Mouse (Mus musculus) liver, adult 2 months (tissue): ENCODE data around the gene Spats2l.

Experiments
- CTCF ChIP-seq: fragments of 200-500 bp; IDR thresholded peaks from 2 replicates; pipeline ENCODE4 v1.5.1; 2011; ENCODE audit warnings: low read depth, low read length, control low read depth
- POLR2A ChIP-seq: fragments of 200-500 bp; IDR thresholded peaks from 2 replicates; pipeline ENCODE4 v1.6.1; 2011; ENCODE audit warnings: low read length, control low read depth; ENCODE audit not compliant: insufficient read depth; ENCODE audit errors: extremely low read depth

DNA sequence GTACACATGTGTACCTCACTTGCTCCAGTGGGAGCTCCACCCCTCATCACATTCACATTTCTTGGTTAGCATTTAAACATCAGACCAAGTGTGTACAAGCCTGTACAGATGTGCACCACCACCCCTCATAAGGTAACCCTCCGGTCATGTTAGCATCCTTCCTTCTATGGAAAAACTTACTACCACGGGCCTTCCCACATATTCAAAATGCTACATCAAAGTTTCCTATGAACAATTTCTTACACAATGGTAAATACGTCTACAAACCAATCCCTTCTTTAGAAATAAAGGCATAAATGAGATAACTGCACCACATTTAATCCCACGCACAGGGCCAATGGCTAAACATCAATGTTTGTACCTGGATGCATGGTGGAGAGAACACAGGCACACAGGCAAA, 178.5 kb downstream of the Spats2l start:
- TF ChIP-seq CTCF (no peak), POLR2A (no peak)
